Mouse (Mus musculus): ENCODE data around the gene Tspan9.

Gene Tspan9

DNA sequence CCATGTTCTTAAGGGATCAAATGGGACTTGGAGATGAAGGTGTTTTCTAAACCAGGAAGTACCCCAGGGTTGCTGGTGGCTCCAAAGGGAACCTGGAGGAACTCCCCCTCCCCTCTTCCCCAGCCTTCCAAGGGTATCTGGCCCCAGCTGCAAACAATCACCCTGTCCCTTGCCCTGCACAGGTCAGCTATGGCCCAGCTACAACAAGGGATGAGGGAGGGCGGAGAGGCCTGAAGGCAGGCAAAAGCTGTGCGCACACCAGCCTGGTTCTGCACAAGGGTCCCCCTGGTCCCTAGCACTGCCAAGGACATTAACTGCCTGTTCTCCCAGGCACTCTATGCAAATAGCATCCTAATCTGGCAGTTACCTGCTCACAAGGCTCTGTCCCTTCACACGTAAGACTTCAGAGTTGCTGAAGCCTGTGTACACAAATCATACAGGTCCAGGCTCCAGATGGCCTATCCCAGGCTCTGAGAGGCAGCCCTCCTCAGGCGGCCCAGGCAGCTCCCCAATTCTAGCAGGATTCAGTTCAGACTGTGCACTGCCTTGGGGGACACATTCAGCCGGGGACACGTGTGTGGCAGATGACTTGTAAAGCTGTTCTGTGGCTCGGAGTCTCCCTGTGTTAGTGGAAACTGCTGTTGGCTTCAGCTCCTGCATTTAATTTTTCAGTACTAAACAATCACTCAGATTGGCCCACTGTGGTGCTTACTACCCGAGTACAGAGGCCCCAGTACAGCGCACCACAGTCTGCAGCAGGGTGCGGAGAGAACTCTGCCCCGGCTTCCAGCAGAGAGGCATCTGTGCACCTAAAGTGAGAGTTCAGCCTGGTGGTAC, 133.0 kb downstream of the Tspan9 start:
- no peak for DNase-seq

DNA sequence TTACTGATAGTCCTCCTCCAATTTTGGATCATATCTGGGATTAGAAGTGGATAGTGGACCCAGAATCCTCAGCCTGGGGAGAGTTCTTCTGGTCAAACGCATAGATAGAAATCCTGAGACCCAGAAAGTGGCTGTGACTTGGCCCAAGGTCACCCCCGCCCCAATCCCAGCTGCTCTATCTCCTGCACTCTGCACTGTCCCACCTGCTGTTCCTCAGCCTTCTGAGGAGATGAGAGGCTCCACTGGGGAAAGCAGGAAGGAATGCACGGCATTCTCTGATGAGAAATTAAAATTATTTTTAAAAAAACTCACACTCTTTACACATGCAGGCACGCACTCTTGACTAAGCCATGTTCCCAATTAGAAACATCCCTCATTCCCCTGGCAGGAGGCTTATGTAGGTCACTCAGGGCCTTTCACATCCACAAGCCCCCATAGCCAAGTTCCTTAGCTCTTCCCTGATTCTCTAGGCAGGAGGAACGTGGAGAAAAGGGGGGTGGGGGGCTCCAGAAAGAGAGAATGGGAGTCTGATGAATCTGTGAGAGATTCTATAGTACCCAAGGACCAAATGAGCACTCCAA, 135.3 kb downstream of the Tspan9 start:
- no peak for DNase-seq

DNA sequence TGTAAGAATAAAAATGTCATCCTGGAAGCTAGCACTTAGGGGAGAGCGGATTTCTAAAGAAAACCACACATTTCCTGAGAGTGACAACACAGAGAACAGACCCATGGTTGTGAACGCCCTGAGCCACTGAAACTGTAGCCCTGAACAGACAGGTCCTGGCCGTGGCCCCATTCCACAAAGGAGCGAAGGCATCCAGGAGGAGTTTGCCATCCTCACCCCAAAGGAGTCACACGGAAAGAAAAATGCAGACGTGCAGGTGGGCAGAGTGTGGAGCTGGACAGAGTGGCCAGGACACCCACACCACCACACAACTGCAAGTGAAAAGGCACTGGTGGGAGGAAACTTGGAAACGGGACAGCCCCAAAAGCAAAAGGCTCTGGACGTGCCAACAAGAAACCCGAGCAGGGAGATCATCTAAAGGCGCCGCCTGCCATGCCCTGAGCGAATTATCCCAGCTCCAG, 136.1 kb downstream of the Tspan9 start:
- DNase-seq, result no peak

DNA sequence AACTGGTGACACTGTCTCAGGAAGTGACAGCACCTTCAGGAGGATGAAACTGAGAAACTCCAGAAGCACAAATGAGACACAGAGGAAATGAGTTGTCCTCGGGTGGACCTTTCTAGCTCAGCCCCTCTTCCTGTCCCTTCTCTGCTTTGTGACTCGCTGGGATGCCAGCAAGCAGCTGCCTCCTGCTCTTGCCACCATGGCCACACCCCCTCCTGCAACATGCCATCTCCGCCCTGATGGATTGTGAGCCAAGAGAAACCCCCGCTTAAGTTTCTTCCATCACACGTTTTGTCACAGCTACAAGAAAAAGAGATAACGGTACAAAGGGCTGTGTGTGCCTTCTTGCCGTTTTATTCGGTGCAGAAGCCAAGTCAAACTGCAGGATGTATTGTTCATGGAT, 137.2 kb downstream of the Tspan9 start:
- no peak for DNase-seq

DNA sequence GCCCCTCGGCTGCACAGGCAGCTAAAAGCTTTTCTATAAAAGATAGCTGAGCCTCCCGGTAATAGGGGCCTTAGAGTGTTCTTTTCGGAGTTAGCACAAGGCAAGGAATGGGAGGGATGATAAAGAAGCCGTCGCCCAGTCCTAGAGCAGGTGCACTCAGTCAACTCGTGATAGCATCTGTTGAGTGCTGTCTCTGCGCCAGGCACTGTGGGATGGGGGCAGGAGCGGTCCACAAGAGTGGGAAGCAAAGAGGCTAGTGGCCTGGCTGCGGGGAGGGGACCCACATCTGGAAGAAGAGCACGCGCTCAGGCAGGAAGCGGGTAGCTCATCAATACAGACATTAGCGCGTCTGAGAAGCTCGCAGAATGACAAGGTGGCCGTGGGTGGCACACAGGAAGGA, 138.8 kb downstream of the Tspan9 start:
- DNase-seq, result no peak

DNA sequence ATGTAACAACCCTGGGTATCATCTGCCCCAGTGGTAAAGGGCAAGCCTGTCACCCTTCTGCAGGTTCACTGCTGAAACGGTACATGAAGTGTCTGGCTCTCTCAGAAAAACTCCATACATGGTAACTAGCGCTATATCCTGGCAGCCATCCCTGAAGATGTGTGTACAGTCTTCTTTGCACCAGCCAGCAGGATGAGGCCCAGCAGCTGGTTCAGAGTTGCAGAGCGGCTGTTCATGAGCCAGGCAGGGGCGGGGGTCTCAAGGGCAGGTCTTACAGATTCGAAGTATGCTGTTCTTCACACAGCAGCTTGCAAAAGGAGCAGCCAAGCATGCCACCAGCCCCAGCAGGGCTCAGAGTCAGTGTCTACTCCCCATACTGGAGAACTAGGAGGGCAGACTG, 139.9 kb downstream of the Tspan9 start:
- no peak for DNase-seq

DNA sequence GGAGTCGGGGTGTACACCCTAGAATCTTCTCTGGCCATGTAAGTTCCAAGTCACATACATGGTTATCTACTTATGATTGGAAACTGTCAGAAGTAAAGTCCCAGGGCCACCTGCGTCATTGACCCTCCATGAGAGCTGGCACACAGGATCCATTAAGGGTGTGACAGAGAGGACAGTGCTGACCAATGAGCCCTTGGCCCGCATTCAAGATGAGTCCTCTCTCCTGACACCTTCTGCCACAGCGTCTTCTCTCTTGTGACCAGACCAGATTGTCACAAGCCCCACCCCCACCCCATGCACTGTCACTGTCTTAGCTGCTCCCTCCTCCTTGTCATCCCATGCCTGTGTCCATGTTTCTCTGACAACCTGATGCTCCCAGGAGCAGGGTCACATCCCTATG, 140.7 kb downstream of the Tspan9 start:
- DNase-seq, result no peak

DNA sequence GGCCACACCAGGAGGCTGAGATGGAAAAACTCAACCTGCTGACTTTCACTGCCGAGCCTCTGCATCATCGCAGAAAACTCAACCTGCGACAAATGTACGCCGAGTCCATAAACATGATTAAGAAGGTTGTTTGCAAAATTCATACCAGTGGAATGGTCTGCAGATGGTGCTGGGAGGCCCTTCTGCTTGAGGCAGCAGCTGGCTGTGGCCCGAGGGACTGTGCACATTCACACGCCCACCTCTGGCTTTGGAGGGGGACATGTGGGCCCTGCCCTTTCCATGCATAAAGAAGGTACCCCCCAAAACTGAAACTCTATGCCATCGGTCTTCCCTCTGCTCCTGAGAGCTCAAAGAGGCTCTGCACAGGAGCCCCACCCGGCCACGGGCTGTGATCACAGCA, 141.3 kb downstream of the Tspan9 start:
- DNase-seq, result no peak

DNA sequence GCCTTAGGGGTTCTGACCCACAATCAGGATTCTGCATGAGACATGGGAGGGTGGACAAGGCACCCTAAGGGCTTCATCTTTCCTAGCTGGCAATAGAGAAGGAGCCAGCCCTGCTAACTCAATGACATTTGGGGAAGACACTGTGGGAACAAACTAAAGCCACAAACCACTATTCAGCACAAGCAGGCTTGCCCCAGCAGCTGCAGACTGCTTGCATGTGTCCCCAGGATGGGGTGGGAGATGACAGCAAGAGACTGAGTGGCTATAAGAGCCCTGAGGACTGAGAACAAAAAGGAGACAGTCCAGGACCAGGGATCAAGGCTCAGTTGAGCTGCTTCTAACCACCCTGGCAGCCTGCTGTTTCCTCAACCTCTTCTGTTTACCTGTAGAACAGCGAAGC, 141.8 kb downstream of the Tspan9 start:
- DNase-seq, result no peak

DNA sequence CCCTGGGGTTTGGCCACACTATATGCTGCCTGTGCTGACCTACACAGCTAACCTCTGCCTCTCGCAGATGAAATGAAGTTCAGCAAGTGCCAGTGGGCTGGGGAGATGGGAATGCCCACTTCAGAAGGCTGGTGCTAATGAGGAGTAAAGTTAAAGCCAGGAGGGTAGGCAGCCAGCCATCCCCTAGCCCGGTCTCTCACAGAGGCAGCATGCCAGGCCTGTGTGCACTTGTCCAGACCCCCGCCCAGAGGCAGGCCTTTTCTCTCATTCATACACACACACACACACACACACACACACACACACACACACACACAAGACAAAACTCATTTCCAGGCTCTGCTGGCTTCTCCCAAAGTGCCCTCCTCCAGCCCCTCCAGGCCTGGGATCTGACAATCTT, 142.6 kb downstream of the Tspan9 start:
- DNase-seq, result no peak

DNA sequence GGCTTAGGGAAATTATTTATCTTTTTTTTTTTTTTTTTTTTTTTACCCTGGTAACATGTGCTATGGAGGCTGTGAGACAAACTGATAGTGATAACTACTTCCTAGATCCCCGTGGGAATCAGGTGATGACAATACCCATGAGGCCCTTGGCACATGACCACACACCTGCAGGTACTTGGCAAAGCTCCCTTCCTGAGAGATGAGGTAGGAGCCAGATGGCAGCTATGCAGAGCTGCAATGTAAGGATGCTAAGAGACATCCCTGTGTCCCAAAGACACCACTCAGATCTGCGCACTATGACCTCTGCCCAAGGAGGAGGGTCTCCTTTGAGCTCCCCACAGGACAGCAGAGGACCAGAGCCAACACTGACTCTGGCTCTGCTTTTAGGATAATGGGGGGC, 144.3 kb downstream of the Tspan9 start:
- no peak for DNase-seq

DNA sequence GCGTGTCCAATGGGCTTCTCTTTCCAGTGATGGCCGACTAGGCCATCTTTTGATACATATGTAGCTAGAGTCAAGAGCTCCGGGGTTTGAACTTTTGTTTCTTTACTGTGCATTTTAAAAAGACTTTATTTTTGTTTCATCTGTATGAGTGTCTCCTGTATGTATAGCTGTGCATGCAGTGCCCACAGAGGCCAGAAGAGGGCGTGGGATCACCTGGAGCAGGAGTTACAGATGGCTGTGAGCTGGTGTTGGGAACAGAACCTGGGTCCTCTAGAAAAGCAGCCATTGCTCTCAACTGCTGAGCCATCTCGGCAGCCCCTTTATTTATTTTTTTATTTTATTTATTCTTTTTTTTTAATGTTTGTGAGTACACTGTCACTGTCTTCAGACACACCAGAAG, 146.5 kb downstream of the Tspan9 start:
- DNase-seq, result no peak

DNA sequence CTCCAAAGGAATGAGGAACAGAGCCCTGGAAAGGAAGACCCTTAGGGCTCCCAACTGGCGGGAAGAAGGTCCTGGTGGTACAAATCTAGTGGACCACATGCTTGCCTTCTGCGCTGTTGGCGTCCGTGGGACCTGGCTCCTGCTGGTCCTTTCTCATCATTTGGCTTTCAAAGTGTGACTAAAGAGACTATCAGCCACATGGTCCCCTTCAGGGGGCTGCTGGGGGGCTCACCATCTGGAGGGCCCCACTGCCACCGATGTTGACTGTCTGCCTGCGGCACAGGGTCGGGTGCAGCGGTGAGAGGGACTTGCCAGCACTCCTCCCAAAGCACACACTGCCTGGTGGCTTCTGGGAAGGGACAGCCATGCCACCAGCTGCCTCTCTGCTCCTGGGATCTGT, 150.4 kb downstream of the Tspan9 start:
- DNase-seq, result no peak

DNA sequence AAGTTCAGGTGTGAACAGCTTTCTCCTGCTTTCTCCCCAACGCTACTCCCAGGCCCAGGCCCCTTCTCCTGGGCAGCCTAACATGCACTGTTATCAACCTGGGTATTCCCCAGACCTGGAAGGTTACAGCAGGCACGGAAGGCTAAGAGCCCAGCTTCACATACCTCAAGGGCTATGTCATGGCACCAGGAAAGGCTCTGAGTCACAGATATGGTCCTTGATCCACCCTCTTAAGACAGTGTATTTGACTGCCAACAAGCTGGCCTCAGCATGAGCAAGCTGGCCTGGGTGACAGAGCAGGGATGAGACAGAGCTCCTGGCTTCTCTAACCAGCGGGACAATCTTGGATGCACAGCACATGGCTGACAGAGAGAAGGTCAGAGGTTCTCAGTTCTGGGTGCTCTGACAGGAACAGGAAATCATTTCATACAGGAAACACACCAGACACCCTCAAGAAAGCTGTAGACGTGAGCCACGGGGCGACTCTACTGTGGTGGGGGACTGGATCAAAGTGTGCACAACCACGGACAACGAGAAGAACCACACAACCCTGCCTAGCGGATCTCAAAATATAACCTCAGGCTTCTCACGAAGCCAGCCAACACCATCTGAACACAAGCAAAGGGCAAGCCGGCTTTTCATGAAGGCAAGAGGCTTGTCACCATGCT, 151.8 kb downstream of the Tspan9 start:
- DNase-seq, result no peak

DNA sequence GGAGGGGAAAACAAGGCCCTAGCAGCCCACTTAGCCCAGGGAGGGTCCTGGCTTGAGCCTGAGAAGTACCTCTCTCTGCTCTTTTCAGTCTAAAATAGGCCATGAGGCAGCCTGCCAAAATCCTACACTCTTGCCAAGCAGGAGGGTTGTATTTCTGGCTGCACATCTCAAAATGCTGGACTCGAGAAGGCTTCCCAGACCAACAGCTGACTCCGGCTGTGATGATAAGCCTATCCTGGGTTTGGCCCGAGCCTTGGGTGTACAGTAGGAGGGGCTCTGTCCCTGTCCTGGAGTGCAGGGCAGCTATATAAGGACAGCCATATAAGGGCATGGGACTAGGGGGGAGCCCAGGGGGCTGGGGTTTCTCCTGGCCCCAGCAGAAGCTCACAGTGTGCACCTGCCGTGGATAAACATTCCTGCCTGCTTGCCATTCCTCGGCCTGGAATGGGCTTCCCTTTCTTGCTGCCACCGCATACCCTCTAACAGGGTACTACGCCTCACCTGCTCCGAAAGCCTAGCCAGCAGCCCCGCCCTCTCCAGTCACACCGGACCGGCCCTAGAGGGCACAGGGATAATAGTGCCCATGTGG, 153.7 kb downstream of the Tspan9 start:
- peak; percentile 78 for DNase-seq

DNA sequence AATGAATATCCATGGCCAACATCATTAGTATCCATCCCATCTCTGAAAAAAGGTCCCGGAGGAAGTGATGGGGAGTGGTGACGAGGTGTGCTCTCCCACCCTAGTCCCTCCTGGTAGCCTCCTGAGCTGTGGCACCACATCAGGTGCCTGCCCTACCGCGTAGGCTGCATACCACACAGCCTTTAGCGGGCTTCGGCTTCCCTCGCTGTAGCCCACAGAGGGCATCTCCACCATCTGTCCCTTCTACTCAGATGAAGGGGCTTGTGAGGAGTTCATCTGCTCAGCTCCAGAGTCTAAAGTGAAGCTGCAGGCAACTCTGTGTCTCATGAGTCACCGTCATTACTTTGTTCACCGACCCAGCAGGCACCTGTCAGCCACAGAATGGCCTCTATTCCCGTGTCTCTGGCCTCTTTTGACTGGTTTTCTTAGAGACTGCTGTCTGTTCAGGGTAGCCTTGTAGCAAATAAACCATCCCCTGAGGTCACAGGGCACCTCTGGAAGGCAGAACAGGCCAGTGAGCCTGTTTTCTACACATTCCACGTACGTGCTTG, 154.4 kb downstream of the Tspan9 start:
- no peak for DNase-seq

DNA sequence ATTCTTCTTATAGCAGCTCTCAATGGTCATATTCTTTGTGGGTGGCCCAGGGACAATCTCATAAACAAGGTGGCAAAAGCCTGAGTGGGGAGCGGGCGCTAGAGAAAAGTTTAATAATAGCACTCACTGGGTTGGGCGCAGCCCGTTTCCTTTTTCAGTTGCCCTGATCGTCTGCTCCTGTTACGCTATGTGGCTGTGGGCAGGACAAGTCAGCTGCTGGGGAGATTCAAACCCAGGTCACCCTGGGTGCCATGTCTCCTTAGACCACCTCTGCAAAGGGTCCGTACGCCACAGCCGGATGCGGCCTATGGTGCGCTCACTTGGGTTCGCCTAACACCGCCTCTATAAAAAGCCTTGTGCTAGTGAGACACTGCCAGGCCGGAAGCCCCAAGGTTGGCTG, 156.0 kb downstream of the Tspan9 start:
- no peak for DNase-seq

DNA sequence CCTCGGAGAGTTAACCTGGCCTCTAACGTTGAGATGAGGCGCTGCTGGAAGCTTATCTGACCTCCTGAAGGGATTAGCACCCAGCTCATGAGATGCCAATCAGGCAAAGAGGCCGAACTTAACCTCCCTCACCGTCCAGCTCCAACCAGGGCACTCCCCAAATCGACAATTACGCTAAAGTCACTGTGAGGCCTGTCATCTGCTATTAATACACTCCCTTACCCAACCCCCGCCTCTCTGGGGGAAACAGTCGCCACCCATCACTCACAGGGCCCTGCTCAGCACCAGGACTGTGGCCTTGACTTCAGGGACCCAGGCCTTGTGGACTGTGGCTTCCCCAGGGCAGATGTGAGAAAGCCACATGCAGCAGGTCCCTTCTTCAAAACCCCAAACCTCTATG, 157.0 kb downstream of the Tspan9 start:
- DNase-seq, result no peak

DNA sequence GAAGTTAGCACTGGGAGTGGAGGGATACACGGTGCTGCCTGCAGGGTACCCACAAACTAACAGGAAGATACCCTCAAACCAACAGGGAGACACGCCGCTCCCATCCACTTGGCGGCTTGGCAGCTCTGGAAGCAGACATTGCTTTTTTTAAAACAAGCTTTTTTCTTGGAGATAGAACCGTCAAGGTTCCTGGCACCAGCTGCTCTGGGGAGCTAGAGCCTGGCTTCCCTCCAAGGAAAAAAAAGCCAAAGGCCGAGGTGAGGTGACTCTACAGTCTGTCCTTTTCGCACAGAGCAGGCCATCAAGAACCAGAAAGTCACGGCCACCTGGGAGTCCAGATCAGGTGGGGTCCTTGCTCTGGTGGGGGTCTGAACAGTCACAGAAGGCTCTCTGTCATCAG, 162.2 kb downstream of the Tspan9 start:
- peak; percentile 35 for DNase-seq

DNA sequence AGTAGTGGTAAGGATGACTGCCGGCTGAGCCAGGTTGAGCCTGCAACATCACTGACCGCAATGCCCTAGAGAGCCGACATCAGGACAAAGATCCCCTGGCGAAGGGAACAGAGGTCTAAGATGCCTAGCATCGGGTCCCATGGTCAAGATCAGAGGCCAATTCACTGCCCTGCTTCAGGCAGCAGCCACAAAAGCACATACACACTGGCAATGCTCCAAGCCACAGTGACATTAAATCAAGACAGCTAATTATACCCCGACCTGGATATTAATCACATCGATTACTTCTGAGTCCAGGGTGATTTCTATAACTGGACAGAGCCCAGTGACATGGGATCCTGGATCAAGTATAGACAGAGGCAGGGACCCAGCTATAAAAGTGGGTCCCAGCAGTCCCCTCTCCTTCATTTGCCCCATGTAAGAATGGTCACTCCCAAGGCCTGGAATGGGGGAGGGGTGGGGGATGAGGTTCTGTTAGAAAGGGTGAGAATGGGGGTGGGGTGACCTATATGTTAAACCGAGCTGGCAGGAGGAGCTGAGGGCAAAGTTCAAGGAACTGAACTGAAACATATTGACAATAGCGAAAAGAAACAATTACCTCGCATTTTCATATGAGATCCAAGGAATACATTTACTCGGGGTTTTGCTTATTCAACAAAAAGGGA, 162.9 kb downstream of the Tspan9 start:
- no peak for DNase-seq

DNA sequence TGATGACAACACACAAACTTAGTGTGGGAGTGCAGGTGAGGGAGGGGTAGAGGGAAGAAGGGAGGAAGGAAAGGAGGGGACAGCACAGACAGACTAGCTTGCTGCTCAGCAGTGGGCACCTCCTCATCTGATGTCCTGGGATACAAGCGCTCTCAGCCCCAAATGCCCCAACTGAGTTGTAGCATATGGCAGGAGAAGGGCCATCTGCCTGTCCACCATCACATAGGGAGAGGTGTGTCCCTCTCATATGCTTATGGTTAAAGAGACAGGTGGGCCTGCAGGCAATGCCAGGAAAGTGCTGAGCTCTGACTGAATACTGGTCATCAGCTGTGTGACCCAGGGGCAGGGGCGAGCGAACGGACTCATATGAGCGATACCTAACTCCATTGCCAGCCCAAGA, 163.6 kb downstream of the Tspan9 start:
- no peak for DNase-seq

DNA sequence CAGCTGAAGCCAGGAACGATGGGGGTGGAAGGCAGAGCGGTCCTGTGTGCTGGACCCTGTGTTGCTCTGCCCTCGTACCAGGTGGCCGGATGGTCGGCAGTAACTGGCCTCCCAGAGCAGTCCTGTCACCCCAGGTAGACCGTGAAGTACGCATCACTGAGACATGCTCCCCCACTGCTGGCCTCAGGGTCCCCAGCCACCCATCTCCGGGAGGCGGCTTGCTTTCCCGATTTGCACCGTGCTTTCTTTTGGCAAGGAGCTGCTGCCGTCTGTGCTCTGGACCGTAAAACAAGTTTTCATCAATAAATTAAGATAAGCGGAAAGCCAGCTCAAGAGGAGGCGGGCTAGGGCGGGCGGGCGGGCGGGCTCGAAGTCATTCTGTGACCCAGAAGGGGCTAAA, 164.5 kb downstream of the Tspan9 start:
- DNase-seq, result no peak

DNA sequence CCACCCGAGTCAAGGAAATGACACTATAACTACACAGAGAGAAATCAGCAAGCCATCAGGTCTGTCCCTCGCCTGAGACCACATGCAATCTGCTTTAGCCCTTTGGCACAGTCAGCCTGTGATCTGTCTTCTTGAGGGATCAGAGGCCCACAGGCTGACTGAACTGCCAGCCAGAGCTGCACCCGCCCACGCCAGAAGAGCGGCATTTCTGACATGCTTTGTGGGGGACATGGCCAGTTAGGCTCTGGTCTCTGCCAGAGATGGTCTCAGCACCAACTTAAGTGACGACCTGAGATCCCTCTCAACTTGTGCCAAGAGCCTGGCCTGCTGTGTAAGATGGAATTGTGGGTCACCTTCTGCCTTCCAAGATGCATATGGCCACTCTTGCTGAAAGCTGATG, 166.7 kb downstream of the Tspan9 start:
- DNase-seq, result no peak
